Mouse (Mus musculus) heart, adult 2 months (tissue): ENCODE measurements at regions not wholly inside any gene's neighbourhood (a gene's known extent, or its start where the extent isn't known, plus 50 kb on each side); places are given as distances from the start of the nearest gene placed in this dataset.

Source experiments
- CTCF ChIP-seq: fragments of 200-600 bp; IDR thresholded peaks from 2 replicates; pipeline ENCODE4 v1.8.1; 2022; ENCODE audit warnings: antibody characterized with exemption, mild to moderate bottlenecking, moderate library complexity
- EP300 ChIP-seq: fragments of 200-500 bp; IDR thresholded peaks from 2 replicates; pipeline ENCODE4 v1.6.1; 2011; ENCODE audit warnings: low read depth, low read length, control low read depth; ENCODE audit not compliant: insufficient read depth
- POLR2A ChIP-seq: fragments of 200-500 bp; IDR thresholded peaks from 2 replicates; pipeline ENCODE4 v1.6.1; 2011; ENCODE audit warnings: mild to moderate bottlenecking, low read depth, low read length, control low read depth; ENCODE audit not compliant: insufficient read depth

GRCm38 (mm10) chr12:28038161-28038911 is 513.9 kb downstream of the Dcdc2c start:
- TF ChIP-seq CTCF, result no peak
- no peak for TF ChIP-seq POLR2A
- TF ChIP-seq EP300, result no peak
